Mouse (Mus musculus) lung, postnatal 0 days (tissue): Measurements from ENCODE around the gene C5ar1. TPM values are rescaled to one million over a fixed set of nuclear protein-coding genes. Genes with fewer than 3 reads are reported as not detected.

ENCODE experiments used
- ATAC-seq: fragments of 200-750 bp; cut with Nextera tagmentation; 2 replicates; pipeline ENCODE4 v1.8.0; 2017; ENCODE audit warnings: moderate library complexity
- DNase-seq: peaks from one replicate; pipeline ENCODE4 v3.0.0-alpha.2; 2016; ENCODE audit warnings: low spot score
- H3K27ac ChIP-seq: fragments of 300-500 bp; sonication (generic); 2 replicates; pipeline ENCODE4 v1.5.1; 2014; ENCODE audit warnings: antibody characterized with exemption, mild to moderate bottlenecking, low read length, mixed read lengths
- H3K27me3 ChIP-seq: fragments of 300-500 bp; sonication (generic); replicated peaks from 2 replicates; pipeline ENCODE4 v1.6.1; 2014; ENCODE audit warnings: low read length, mixed read lengths; ENCODE audit not compliant: insufficient read depth
- H3K36me3 ChIP-seq: fragments of 300-500 bp; sonication (generic); 2 replicates; pipeline ENCODE4 v1.6.1; 2014; ENCODE audit warnings: low read length, mixed read lengths; ENCODE audit not compliant: insufficient read depth
- H3K4me1 ChIP-seq: fragments of 300-500 bp; sonication (generic); 2 replicates; pipeline ENCODE4 v1.6.1; 2014; ENCODE audit warnings: antibody characterized with exemption, low read depth, low read length, mixed read lengths; ENCODE audit not compliant: insufficient read depth
- H3K4me2 ChIP-seq: fragments of 300-500 bp; sonication (generic); replicated peaks from 2 replicates; pipeline ENCODE4 v1.6.1; 2014; ENCODE audit warnings: low read depth, mild to moderate bottlenecking, low read length, moderate library complexity, mixed read lengths
- H3K4me3 ChIP-seq: fragments of 300-500 bp; sonication (generic); 2 replicates; pipeline ENCODE4 v1.5.1; 2014; ENCODE audit warnings: low read depth, low read length
- H3K9ac ChIP-seq: fragments of 300-500 bp; sonication (generic); replicated peaks from 2 replicates; pipeline ENCODE4 v1.6.1; 2014; ENCODE audit warnings: low read depth, mild to moderate bottlenecking
- H3K9me3 ChIP-seq: fragments of 300-500 bp; sonication (generic); 2 replicates; pipeline ENCODE4 v1.6.1; 2016; ENCODE audit warnings: low read length, mixed read lengths
- CTCF ChIP-seq: IDR thresholded peaks from 2 replicates; pipeline ENCODE4 v1.5.1; 2016; ENCODE audit warnings: antibody characterized with exemption, mild to moderate bottlenecking
- EP300 ChIP-seq: IDR thresholded peaks from 2 replicates; pipeline ENCODE4 v1.6.1; 2016; ENCODE audit warnings: antibody characterized with exemption, mild to moderate bottlenecking, control low read depth
- WGBS: fragments of 180-500 bp; shearing (Covaris S2); extraction: QIAGEN DNeasy Blood & Tissue Kit; methylation state at CpG from one replicate; pipeline ENCODE4 v1.1.7; 2014; 5-methylcytosine and 5-hydroxymethylcytosine counted together
- polyA plus RNA-seq: library from polyadenylated mRNA; unstranded; fragments of >200 nt; fragmentation: Nextera tagmentation; extraction: Ambion mirVana; gene quantifications from 2 replicates; pipeline ENCODE4 v1.2.1, GENCODE M21; 2015

Gene C5ar1
- polyA plus RNA-seq, 1 experiment from 2014 or later: 11.8 TPM

- Histone ChIP-seq H3K9me3 (no peaks in the 10 kb centered on the region), H3K27ac (no peak overlapping the region), H3K4me3 (no peak overlapping the region), H3K9ac (no peak overlapping the region), H3K4me2 (no peak overlapping the region), H3K4me1 (no peaks in the 10 kb centered on the region), H3K36me3 (peaks cover 26% of the 10 kb centered on the region), H3K27me3 (no peaks in the 10 kb centered on the region)
- no peak for ATAC-seq
- no peak for DNase-seq
- TF ChIP-seq CTCF (no peak), EP300 (no peak)
- 84% methylated on average over 6 of the region's 6 CpGs for WGBS
Measured at GRCm38 (mm10) chr7:16213196-16213595, 46.1 kb downstream of the C5ar1 start.

GRCm38 (mm10) chr7:16210862-16211365, 48.4 kb downstream of the C5ar1 start:
- no peaks in the 10 kb centered on the region for H3K4me1 ChIP-seq
- H3K4me3 ChIP-seq: no peak overlapping the region
- TF ChIP-seq EP300: no peak
- TF ChIP-seq CTCF: peak; percentile 56
- H3K9me3 ChIP-seq: no peaks in the 10 kb centered on the region
- ATAC-seq (peak; percentile 25; the same call in 1 of the 2 replicates), DNase-seq (peak; percentile 14)
- H3K9ac ChIP-seq: no peak overlapping the region
- peaks cover 18% of the 10 kb centered on the region for H3K36me3 ChIP-seq
- H3K27ac ChIP-seq: no peak overlapping the region
- H3K27me3 ChIP-seq: no peaks in the 10 kb centered on the region
- WGBS: 75% methylated on average over 12 of the region's 12 CpGs
- H3K4me2 ChIP-seq: no peak overlapping the region

GRCm38 (mm10) chr7:16208781-16209665, 50.3 kb downstream of the C5ar1 start:
- Histone ChIP-seq H3K27ac (peak overlapping the region; percentile 20; the same call in 1 of the 2 replicates), H3K4me2 (no peak overlapping the region), H3K36me3 (peaks cover 8% of the 10 kb centered on the region; the same call in 1 of the 2 replicates), H3K4me3 (no peak overlapping the region), H3K27me3 (no peaks in the 10 kb centered on the region), H3K9ac (no peak overlapping the region), H3K4me1 (no peaks in the 10 kb centered on the region), H3K9me3 (no peaks in the 10 kb centered on the region)
- peak; percentile 34; the same call in 1 of the 2 replicates for TF ChIP-seq EP300
- TF ChIP-seq CTCF: no peak
- DNase-seq (peak; percentile 51), ATAC-seq (peak; percentile 53)
- WGBS: 52% methylated on average over 21 of the region's 21 CpGs

- peaks cover 8% of the 10 kb centered on the region; the same call in 1 of the 2 replicates for H3K36me3 ChIP-seq
- TF ChIP-seq EP300 (no peak), CTCF (no peak)
- H3K4me2 ChIP-seq: no peak overlapping the region
- H3K9me3 ChIP-seq: no peaks in the 10 kb centered on the region
- H3K9ac ChIP-seq: no peak overlapping the region
- 89% methylated on average over 10 of the region's 10 CpGs for WGBS
- ATAC-seq: peak; percentile 20
- H3K27me3 ChIP-seq: no peaks in the 10 kb centered on the region
- no peak overlapping the region for H3K27ac ChIP-seq
- H3K4me3 ChIP-seq: no peak overlapping the region
- DNase-seq: peak; percentile 55
- H3K4me1 ChIP-seq: no peaks in the 10 kb centered on the region
Measured at GRCm38 (mm10) chr7:16207496-16207895, 51.8 kb downstream of the C5ar1 start.

GRCm38 (mm10) chr7:16207076-16207475, 52.3 kb downstream of the C5ar1 start:
- DNase-seq: no peak
- H3K9me3 ChIP-seq: no peaks in the 10 kb centered on the region
- 73% methylated on average over 7 of the region's 7 CpGs for WGBS
- no peaks in the 10 kb centered on the region for H3K27me3 ChIP-seq
- no peak overlapping the region for H3K4me2 ChIP-seq
- peaks cover 8% of the 10 kb centered on the region; the same call in 1 of the 2 replicates for H3K36me3 ChIP-seq
- H3K4me1 ChIP-seq: no peaks in the 10 kb centered on the region
- H3K27ac ChIP-seq: no peak overlapping the region
- no peak for TF ChIP-seq CTCF
- no peak for TF ChIP-seq EP300
- no peak overlapping the region for H3K4me3 ChIP-seq
- no peak overlapping the region for H3K9ac ChIP-seq
- ATAC-seq: no peak

- Histone ChIP-seq H3K27me3 (no peaks in the 10 kb centered on the region), H3K9ac (no peak overlapping the region), H3K4me2 (no peak overlapping the region), H3K4me3 (no peak overlapping the region), H3K27ac (no peak overlapping the region), H3K36me3 (peaks cover 12% of the 10 kb centered on the region; the same call in 1 of the 2 replicates), H3K9me3 (no peaks in the 10 kb centered on the region), H3K4me1 (no peaks in the 10 kb centered on the region)
- ATAC-seq (no peak), DNase-seq (no peak)
- WGBS: 81% methylated on average over 8 of the region's 9 CpGs
- TF ChIP-seq EP300 (no peak), CTCF (no peak)
Measured at GRCm38 (mm10) chr7:16204791-16205190, 54.5 kb downstream of the C5ar1 start.
